Mouse (Mus musculus) E14TG2a.4 (cell line): ENCODE data around the gene Gm14137.

ENCODE experiments used
- H3K27me3 ChIP-seq: 2 replicates; pipeline ENCODE4 v1.6.1; 2014; ENCODE audit warnings: low read length, control low read depth; ENCODE audit not compliant: insufficient read depth
- H3K36me3 ChIP-seq: 2 replicates; pipeline ENCODE4 v1.6.1; 2014; ENCODE audit warnings: low read length, control low read depth; ENCODE audit not compliant: insufficient read depth
- H3K4me1 ChIP-seq: replicated peaks from 2 replicates; pipeline ENCODE4 v1.6.1; 2014; ENCODE audit warnings: low read depth, low read length, control low read depth
- H3K4me3 ChIP-seq: replicated peaks from 2 replicates; pipeline ENCODE4 v1.5.1; 2014; ENCODE audit warnings: mild to moderate bottlenecking, low read length
- H3K9me3 ChIP-seq: 2 replicates; pipeline ENCODE4 v1.6.1; 2014; ENCODE audit warnings: low read length, control low read depth
- CTCF ChIP-seq: conservative IDR thresholded peaks from 2 replicates; pipeline ENCODE4 v1.5.1; 2014; ENCODE audit warnings: low read length
- NANOG ChIP-seq: IDR thresholded peaks from 2 replicates; pipeline ENCODE4 v1.6.1; 2014; ENCODE audit warnings: borderline replicate concordance, low read length, mixed read lengths
- POU5F1 ChIP-seq: IDR thresholded peaks from 2 replicates; pipeline ENCODE4 v1.6.1; 2014; ENCODE audit warnings: low read length, borderline replicate concordance

The Gm14137 gene

GRCm38 (mm10) chr2:119198049-119198448, 23.7 kb downstream of the Gm14137 start:
- peaks cover 35% of the 10 kb centered on the region for H3K4me1 ChIP-seq
- no peaks in the 10 kb centered on the region for H3K36me3 ChIP-seq
- no peaks in the 10 kb centered on the region for H3K9me3 ChIP-seq
- H3K27me3 ChIP-seq: no peaks in the 10 kb centered on the region
- H3K4me3 ChIP-seq: no peak overlapping the region
- no peak for TF ChIP-seq NANOG
- TF ChIP-seq POU5F1: no peak
- no peak for TF ChIP-seq CTCF

- Histone ChIP-seq H3K27me3 (no peaks in the 10 kb centered on the region), H3K36me3 (no peaks in the 10 kb centered on the region), H3K4me3 (no peak overlapping the region), H3K4me1 (peaks cover 32% of the 10 kb centered on the region), H3K9me3 (no peaks in the 10 kb centered on the region)
- TF ChIP-seq CTCF (no peak), NANOG (no peak), POU5F1 (no peak)
These were observed 24.6 kb downstream of the Gm14137 start for GRCm38 (mm10) chr2:119198934-119199333.

- Histone ChIP-seq H3K4me3 (no peak overlapping the region), H3K27me3 (no peaks in the 10 kb centered on the region), H3K9me3 (no peaks in the 10 kb centered on the region), H3K36me3 (no peaks in the 10 kb centered on the region), H3K4me1 (peaks cover 46% of the 10 kb centered on the region)
- TF ChIP-seq POU5F1 (no peak), CTCF (no peak), NANOG (no peak)
These were observed 28.7 kb downstream of the Gm14137 start for GRCm38 (mm10) chr2:119202914-119203453.

- TF ChIP-seq POU5F1 (no peak), NANOG (peak; percentile 55; the same call in 1 of the 2 replicates), CTCF (no peak)
- H3K27me3 ChIP-seq: no peaks in the 10 kb centered on the region
- no peak overlapping the region for H3K4me3 ChIP-seq
- peaks cover 43% of the 10 kb centered on the region for H3K4me1 ChIP-seq
- H3K36me3 ChIP-seq: no peaks in the 10 kb centered on the region
- no peaks in the 10 kb centered on the region for H3K9me3 ChIP-seq
These were observed 29.7 kb downstream of the Gm14137 start for GRCm38 (mm10) chr2:119203871-119204460.

- no peak for TF ChIP-seq POU5F1
- TF ChIP-seq CTCF: no peak
- no peak for TF ChIP-seq NANOG
- H3K27me3 ChIP-seq: no peaks in the 10 kb centered on the region
- no peaks in the 10 kb centered on the region for H3K9me3 ChIP-seq
- peaks cover 52% of the 10 kb centered on the region for H3K4me1 ChIP-seq
- peak overlapping the region; percentile 89 for H3K4me3 ChIP-seq
- peaks cover 28% of the 10 kb centered on the region for H3K36me3 ChIP-seq
These were observed 33.6 kb downstream of the Gm14137 start for GRCm38 (mm10) chr2:119207961-119208343.

GRCm38 (mm10) chr2:119208344-119209175, 34.3 kb downstream of the Gm14137 start, which contains the start of the genes Zfyve19 and Dnajc17:
Gene Zfyve19 (plus strand): TSS chr2:119208617.
Gene Dnajc17 (minus strand): TSS chr2:119208795.
- Histone ChIP-seq H3K4me1 (peaks cover 50% of the 10 kb centered on the region), H3K9me3 (no peaks in the 10 kb centered on the region), H3K4me3 (peak within 1 kb of the TSS; percentile 89), H3K36me3 (peaks cover 33% of the 10 kb centered on the region), H3K27me3 (no peaks in the 10 kb centered on the region)
- TF ChIP-seq NANOG (no peak), CTCF (no peak), POU5F1 (no peak)

- Histone ChIP-seq H3K4me3 (peak overlapping the region; percentile 89), H3K27me3 (no peaks in the 10 kb centered on the region), H3K36me3 (peaks cover 37% of the 10 kb centered on the region), H3K4me1 (peaks cover 45% of the 10 kb centered on the region), H3K9me3 (no peaks in the 10 kb centered on the region)
- no peak for TF ChIP-seq CTCF
- no peak for TF ChIP-seq POU5F1
- no peak for TF ChIP-seq NANOG
These were observed 34.8 kb downstream of the Gm14137 start for GRCm38 (mm10) chr2:119209176-119209507.
